Mouse (Mus musculus) thymus, postnatal 14 days (tissue): ENCODE data around the gene Neurod2.

Source experiments
- DNase-seq: peaks from one replicate; pipeline ENCODE4 v3.0.0; 2021

The Neurod2 gene

DNA sequence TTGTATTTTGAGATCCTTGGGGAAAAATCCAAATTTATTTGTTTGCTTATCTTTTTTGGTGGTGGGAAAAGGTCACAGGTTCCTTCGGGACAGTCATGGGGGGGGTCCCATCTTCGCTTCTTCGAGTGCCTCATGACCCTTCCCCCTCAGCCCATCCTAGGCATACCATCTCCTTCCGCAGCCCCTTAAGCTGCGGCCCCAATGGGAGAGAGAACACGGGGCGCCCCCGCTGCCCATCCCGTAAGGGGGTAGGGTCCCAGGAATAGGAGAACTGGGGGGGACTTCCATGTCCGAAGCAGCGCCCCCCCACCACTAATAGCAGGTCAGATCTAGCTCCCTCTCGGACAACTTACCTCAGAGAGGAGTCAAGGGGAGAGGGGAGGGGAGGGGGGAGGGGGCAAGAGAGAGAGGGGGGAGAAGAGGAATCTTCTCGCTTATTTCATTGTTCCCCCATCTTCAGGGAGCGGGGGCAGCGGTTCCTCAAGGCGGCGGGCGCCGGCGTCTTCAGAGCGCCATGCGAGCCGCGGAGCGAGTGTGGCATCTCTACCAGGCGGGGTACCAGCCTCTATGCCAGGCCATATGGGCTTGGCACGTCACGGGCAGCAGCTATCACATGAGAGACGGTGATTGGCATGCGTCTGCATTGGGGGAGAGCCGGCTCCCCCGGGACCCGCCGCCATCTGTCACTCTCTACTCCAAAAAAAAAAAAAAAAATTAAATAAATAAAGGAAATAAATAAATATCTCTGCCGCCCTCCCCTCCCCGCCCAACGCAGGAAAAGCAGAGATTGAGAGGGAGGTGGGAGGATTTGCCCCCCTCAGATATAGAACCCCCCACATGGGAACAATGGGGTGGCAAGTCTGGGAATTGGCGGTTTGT lies at the start of gene Neurod2:
Neurod2 (minus strand) TSS at position 568 of the 879 bp plus-strand sequence.
- DNase-seq, result no peak

DNA sequence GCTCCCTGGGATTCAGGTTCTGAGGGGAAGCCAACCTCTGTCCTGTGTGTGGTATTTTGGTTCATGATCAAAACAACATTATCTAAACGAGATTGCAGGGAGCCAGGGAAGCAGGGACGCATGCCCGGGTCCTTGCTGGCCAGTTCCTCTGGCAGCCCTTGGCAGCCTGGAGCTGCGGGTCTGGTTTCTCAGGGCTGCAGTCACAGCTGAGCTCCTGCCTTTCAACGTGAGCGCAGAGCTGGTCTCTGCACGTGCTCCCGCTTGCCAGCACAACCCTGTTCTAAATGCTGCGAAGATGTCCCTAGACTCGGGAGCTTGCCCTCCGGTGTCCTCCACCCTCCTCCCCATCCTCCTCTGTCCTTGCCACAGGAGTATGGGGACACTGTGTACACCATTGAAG lies 48.3 kb upstream of the Neurod2 start:
- no peak for DNase-seq

DNA sequence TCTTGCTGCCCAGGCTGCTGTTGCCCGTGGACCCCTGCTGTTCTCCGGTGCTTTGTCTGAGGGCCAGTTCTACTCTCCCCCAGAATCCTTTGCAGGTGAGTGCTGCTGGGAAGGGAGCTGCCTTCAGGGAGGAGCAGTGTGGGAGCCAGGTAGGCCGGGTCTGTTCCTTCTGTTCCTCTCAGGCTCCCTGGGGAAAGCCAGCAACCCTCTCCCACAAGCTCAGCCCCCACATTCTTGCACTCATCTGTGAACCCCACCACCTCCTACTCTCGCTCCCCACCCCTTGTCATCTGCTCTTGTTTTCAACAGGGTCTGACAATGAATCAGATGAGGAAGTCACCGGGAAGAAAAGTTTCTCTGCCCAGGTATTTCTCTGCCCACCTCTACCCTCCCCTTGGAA lies 47.3 kb upstream of the Neurod2 start:
- no peak for DNase-seq

DNA sequence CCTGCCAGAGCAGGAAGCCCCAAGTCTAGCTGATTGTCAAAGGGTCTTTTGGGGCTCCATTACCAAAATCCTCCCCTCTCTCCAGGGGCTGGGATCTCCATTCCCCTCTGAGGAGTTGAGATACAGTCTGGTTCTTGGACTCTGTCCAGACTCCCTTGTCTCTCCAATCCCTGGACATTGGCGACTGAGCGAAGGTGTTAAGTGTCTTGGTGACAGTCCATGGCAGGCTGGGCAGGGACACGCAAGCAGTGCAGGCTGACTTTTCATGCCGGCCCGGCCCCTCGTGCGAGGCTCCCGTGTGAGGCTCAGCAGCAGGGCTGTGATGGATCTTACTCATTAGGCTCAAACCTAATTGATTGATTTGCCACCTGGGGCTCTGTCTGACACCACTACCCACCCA lies 44.8 kb upstream of the Neurod2 start:
- no peak for DNase-seq

DNA sequence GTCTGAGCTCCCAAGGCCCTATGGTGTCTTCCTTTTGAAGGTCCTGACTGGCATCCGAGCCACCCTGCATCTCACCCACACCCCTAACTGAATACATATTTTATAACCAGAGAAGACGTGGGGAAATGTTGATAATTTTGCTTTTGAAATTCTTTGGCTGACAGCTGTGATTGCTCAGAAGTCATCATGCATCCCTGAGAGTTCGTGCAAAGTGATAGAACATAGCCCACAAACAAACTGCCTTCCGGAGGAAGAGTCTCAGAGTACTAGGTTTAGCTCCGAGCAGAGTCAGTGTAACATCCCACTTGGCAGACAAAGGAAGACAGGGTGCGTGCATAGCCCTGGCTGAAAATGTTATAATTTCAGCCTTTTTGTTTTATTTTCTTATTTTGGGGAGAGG lies 43.8 kb upstream of the Neurod2 start:
- DNase-seq, result no peak

DNA sequence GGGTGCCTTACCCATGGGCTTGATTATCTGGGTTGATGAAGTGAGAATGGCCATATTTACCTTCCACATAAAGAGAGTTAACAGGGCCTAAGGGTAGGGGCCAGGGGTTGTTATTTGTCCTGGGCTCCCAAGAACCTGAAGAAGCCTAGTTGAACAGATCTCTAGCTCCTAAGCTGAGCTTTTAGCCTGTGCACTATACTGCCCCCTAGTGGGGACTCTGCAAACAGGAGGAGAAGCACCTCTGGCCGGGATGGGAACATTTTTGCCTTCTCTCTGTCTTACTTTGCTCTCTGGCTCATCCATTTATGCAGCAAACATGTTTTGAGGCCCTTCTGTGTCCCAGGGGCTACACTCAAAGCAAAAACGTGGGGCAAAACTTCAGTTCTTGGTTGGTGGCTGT lies 43.0 kb upstream of the Neurod2 start:
- DNase-seq, result peak; percentile 79

DNA sequence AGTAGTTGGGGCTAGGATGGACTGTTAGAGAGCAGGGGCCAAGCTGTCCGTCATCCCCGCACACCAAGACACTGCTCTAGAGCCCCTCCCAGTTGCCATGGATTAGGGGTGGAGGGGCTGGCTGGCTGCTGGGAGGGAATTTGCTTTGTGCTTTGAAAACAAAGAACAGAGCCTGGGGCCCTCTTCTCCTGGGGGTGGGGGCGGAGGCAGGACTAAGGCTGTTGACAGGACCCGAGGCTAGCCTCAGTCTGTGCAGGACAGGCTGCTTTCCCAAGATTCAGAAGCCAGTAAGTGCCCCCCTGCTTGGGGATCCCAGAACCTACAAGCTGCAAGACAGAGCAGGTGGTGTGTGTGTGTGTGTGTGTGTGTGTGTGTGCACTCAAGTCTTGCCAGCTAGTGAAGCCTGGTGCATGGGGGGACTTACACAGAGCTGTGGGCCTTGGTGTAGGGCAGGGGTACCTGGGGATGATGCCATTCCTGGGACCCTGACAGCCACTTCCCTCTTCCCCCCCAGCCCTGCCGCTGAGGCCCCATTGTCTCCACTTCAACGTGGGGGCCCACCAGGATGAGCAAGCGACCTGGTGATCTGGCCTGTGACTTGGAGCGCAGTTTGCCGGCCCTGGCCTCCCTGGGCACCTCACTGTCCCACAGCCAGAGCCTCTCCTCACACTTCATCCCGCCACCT lies 42.2 kb upstream of the Neurod2 start:
- DNase-seq, result no peak

DNA sequence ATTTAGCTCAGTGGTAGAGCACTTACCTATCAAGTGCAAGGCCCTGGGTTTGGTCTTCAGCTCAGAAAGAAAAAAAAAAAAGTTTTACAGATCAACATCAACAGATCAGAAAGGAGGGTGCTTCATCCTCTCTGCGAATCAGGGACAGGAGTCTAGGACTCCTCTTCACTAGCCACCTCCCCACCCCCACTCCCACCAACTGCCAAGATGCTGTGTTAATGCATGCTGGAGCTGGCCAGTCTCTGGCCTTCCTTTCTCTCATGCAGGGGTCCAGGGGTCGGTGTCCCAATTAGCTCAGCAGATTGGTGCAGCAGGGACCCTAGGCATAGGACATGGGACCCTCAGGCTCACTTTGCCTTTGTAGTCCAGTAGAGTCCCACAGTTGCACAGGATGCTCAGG lies 41.1 kb upstream of the Neurod2 start:
- DNase-seq, result no peak

DNA sequence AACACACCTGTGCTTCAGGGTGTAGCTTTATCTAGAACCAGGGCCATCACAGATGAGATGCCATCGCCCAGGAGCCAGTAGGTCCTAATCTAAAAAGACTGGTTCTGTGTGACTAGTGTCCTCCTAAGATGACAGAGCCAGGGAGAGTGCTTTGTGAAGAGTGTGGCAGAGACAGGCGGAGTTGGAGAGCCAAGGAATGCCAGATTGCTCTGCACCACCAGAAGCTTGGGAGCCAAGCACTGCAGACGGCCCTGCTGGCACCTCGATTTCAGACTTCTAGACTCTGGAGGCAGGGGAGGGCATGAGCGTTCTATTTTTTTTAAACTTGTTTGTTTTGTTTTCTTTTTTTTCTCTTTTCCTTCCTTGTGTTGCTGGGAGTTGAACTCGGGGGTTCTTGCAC lies 39.9 kb upstream of the Neurod2 start:
- no peak for DNase-seq

DNA sequence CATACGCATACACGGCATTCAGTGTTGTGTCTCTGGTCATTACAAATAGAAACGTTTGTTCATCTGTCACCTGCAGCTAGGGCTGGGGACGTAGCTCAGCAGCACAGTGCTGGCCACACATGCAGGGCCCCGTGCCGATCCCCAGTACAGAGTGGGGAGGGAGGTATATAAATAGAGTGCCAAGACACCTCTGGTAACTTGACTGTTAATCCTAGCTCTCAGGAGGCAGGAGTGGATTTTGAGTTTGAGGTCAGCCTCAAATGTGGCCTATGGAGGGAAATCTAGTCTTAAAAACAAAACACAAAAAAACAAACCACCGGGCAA lies 38.4 kb upstream of the Neurod2 start:
- DNase-seq, result no peak

DNA sequence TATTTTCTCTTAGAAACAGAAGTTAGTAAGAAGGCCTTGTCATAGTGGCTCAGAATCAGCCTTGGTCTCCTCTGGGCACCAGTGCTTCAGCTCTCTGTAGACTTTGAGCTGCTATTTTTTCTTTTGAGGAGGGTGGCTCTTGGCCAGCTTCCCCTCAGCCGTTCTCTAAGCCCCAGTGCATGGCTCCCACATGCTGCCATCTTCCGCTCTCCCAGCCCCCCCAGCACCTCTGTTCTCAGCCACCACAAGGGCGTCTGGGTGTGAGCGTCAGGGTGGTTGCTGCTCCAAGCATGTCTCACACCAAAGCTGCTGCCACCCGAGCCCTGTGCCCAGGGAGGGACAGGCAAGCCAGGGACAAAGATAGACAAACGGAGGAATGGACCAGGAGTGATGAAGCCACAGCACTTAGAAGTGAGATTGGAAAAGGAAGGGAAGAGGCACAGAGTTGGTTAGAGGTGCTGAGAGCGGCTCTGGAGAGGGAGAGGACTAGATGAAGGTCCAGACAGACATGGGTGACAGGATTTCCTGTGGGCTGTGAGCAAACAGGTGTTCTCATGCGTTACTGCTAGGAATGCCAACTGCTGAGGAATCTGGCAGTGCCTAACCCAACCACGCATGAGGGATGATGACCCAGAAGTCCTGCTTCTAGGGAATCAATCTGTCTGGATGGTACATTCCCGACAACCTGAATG lies 37.9 kb upstream of the Neurod2 start:
- peak; percentile 76 for DNase-seq

DNA sequence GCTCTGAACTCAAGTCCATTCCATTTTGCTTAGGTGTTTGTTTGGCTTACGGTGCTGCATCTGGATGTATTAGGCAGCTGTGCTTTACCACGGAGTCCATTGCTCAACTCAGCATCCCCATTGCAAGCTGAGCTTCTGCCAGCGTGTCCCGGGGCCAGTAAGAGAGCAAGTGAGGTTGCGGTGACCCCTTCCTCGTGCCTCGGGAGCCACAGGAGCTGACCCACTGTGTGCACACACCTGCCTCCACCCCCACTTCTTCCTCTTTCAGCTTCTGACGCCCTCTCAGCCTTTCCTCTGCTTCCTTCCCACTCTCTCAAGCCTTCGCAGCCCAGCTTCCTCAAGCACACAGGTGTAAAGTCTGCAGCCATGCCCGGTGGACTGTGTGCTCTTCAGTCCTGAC lies 36.8 kb upstream of the Neurod2 start:
- peak; percentile 48 for DNase-seq

DNA sequence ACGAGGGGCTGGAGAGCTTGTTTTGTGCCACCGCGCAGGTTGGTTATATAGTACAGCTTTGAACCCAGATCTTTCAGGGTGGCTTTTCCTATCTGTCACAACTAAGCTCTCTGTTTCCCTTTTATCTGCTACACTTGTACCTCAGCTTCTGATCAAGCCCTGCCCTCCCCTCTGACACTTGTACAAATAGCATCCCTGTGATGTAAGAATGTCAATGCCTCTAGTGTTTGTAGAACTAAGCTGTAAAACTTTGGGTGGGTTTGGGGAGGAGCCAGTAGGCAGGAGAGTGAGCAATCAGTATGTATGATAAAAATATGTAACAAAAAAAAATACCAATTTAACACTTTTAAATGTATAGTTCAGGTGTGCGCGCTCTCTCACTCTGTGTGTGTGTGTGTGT lies 35.0 kb upstream of the Neurod2 start:
- DNase-seq, result no peak

DNA sequence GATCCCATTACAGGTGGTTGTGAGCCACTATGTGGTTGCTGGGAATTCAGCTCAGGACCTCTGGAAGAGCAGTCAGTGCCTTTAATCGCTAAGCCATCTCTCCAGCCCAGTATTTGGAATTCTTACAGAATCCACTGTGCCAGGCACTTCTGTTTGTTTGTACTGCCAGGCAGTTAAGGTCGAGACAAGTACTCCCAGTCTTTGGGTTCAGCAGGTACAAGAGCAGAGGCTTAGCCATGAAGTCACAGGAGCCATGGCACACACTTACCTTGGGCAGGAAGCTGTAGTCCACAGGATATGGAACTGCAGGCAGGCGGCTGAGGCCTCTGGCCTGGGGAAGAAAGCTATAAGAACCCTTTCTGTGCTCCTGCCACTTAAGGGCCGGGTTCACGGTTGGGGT lies 34.4 kb upstream of the Neurod2 start:
- DNase-seq, result no peak

DNA sequence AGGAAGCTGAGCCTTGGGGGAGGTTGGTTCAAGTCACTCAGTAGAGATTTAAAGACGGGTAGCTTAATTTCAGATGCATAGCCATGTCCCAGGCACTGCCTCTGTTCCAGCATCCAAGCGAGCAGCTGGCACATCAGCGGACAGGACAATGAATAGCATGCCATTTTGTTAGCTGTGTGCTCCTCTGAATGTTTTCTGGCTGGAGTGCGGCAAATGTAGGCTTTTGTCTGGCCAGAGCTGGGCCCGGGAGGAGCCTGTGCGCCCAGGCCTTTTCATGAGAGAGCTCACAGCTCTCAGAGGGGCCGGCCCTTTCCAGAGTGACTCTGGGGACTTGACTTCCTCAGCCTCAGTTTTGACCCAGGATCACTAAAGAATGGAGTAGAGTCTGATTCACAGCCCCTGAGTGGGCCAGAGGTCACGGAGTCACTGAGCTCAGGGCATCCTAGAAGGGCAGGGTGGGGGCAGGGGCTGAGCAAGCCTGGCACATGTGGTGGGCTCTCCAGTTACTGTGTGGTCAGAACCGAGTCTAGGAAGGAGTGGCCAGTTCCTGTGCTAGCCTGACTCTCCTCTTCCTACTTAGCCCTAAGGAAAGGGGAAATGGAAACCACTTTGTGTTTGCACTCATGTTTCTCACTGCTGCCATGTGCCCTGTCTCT lies 31.5 kb upstream of the Neurod2 start:
- no peak for DNase-seq

DNA sequence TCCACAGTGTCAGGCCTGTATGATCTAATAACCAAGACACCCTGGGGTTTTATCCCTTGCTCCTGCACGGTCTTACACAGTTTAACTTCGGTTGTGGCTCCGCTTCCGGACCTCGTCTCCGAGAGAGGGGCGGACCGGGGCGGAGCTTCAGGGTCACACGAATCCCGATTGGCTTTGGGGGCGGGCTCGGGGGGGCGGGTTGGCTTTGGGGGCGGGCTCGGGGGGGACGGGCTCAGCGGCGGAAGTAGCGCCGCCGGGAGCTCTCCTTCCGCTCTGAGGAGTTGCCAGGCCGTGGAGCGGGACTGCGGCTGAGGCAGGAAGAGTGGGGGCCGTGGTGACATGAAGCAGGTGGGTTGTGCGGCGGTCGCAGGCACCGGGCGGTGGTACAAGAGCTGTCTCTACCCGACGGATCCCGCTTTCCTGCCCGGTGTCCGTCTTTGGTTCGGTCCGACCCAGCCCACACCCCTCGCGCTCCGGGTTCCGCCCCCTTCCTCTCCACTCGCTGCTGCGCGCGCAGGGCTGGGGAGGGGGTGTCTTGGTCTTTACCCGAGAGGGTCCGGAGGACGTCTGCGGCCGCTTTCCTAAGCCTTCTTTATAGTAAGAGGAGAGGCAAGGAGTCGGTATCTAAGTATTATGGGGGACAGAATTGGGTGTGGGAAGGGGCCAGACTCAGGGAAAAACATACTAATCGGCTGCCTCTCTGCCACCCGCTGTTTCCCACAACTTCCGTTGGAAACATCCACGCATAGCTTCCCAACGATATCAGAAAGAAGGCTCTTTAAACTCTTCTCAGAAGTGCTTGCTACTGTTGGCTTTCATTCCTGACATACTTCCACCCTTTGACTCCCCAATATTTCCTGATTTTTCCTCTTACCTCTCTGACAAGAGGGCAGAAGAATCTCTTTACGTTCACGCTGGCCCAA lies 29.0 kb upstream of the Neurod2 start, which contains the start of gene Stard3:
Stard3 (plus strand) TSS at position 208 of the 923 bp plus-strand sequence.
- peak; percentile 96 for DNase-seq

DNA sequence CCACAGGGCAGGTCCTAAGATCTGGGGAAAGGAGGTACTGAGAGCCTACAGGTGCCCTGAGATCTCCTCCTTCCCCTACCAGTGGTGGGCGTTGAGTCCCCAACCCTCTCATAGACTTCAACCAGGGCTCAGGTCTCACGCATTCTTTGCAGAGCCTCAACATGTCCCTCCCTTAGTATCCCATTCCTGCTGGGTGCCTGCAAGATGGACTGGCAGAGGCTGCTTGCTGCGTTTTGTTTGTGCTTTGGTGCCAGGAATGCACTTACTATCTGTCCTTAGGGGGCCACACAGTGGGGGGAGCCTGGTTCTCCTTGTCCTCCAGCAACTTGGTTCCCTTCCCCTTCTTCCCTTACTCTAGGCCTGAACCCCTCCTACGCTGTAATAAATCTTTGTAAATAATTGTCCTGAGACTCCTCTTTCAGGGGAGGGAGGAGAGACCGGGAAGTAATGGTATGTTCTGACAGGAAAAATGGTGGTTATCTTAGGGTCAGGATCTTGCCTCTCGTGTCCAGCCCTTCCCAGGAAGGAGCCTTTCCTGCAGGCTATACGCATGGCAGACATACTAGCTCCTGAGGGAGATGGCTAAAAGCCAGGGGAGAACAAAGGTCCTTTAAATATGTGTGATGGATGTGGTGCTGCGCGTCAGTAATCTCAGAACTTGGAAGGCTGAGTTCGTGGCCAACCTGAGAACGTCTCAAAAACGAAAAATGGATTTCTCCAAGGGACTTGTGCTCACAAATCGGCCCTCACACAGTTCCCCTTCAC lies 28.1 kb upstream of the Neurod2 start:
- no peak for DNase-seq

DNA sequence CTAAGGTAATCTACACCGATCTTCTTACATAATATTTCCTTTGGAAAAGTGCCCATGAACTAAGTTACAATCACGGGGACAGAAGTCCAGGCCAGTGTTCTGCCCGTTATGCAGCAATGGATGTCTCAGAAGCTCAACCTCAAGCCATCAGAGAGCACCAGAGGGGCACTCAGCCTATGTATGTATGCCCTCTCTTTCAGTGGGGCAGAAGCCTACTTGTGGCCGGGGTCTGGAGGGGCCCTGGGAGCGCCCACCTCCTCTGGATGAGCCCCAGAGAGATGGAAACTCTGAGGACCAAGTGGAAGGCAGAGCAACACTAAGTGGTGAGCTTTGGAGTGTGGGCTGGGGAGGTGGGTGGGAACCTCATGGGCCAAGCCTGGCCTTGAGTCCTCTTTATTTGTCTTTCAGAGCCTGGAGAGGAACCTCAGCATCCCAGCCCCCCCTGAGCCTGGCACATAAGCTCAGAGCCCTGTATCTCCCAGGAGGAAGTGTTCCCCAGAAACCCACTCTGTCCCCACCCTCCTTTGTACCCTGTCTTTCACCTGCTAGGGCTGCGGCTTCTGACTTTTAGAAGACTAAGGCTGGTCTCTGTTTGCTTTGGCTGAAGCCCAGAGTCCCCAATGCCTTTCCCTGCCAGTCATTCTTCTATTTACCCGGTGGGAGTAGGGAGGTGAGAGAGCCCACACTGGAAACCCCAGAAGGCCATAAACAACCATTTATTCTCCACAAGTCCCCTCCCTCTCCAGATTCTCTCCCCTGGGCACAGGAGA lies 27.4 kb upstream of the Neurod2 start:
- DNase-seq, result no peak

DNA sequence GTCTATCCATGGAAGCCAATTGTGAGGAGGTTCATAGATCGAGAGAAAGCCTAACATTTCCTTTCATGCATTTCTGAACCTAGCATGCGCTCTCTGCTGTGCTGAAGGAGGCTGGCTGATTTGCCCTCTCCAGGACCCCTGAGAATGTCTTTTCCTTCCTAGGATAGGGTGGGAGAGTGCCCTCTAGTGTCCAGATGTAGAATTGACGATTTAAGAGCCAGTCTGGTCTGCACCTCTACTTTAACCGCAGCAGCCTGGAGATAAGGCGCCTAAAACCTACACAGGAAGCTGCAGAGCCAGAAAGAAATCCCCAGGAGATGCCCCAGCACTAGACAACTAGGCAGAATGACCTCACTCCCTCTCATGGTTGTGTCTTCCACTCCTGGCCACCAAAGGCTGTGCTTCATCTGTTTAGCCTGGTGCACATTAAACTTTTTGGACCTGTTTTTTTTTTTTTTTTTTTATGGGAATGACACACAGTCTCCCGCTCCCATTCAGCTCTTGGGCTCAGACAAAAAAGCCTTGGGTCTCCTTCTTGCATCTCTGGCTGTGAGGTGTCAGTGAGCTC lies 26.4 kb upstream of the Neurod2 start:
- DNase-seq, result peak; percentile 79

DNA sequence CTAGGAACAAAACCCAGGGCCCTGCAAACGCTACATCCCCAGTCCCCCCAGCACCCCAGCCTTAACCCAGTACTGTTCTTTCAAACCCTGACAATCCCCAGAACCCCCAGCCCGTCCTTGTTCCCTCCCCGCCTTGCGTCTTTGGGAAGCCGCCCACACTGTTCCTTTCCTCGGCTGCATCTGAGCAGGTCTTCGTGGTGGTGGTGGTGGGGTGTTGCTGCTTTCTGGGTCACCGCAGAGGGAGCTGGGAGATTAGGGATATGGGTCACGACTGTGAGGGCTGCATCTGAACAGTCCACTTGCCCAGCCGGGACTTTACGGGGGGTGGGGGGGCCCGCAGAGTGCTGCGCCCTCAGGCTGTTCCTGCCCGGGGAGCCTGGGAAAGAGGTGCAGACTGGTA lies 25.0 kb upstream of the Neurod2 start:
- DNase-seq, result no peak
